Mouse (Mus musculus) frontal cortex, postnatal 10 days (tissue): ENCODE data around the gene Twf1.

Experiments
- DNase-seq, 2 experiments: peaks; one replicate each; pipeline ENCODE4 v3.0.0; 2022; ENCODE audit warnings: low spot score in 2 of 2, mixed read lengths in 1 of 2

Gene Twf1

GRCm38 (mm10) chr15:94574566-94575268 is 15.0 kb downstream of the Twf1 start:
- no peak for DNase-seq

- no peak for DNase-seq
Measured at GRCm38 (mm10) chr15:94572746-94573145, 16.9 kb downstream of the Twf1 start.

DNA sequence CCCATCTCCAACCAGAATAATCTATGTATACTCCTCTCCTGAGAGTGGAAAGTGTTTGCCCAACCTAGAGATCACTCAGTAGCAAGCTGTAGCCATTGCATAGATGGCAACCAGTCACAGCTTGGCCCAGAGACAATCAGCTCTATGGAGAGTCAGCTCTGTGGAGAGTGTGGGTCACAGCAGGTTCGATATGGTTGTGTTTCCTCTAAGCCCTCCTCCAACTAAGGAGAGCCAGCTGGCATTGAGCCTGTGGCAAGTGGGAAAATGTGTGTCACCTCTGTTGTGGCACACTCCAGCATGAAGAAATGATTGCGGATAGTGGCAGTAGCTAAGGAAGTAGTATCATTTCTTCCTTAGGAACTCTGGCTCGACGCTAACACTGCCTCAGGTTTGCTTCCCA is 18.2 kb downstream of the Twf1 start:
- DNase-seq: no peak

- no peak for DNase-seq
Measured at GRCm38 (mm10) chr15:94568496-94569182, 21.1 kb downstream of the Twf1 start.

DNA sequence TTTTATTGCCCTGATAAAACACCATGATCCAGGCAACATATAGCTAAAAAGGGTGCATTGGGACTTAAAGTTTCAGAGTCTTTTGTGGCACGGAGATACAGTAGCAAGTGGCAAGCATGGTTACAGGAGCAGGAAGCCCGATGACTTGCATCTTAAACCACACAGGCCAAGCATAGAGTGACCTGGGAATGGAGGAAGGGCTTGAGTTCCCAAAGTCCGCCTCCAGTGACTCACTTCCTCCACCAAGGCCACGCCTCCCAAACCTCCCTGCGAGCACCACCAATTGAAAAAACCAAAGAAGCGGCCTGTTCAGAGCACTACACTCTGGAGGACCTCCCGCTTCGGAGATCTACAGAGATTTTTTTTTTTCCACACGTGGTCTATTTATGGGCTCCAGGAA is 23.8 kb downstream of the Twf1 start:
- no peak for DNase-seq

GRCm38 (mm10) chr15:94564909-94565308 is 24.8 kb downstream of the Twf1 start:
- DNase-seq: no peak

- DNase-seq: no peak
Measured at GRCm38 (mm10) chr15:94558895-94559656, 30.6 kb downstream of the Twf1 start.

GRCm38 (mm10) chr15:94557442-94557841 is 32.2 kb downstream of the Twf1 start:
- peak; percentile 60 to 83 for DNase-seq

- DNase-seq: no peak
Measured at GRCm38 (mm10) chr15:94553536-94553935, 36.2 kb downstream of the Twf1 start.

DNA sequence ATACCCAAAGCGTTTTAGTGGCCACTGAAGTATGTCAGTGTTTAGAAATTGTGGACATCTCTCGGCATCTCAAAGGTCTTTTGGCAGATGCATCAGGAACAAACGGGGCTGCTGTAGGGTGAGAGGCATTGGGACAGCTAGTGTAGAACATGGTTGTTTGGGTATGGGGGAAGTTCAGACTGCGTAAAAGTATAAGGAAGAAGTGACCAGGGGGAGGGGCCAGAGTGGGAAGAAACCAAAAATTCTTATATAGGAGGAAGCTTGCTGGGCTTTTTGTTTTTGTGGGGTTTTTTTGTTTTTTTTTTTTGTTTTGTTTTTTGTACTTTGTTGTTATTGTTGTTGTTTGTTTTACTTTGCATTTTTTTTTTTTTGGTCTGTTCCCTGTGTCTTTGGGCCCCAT is 44.8 kb downstream of the Twf1 start:
- DNase-seq: no peak

DNA sequence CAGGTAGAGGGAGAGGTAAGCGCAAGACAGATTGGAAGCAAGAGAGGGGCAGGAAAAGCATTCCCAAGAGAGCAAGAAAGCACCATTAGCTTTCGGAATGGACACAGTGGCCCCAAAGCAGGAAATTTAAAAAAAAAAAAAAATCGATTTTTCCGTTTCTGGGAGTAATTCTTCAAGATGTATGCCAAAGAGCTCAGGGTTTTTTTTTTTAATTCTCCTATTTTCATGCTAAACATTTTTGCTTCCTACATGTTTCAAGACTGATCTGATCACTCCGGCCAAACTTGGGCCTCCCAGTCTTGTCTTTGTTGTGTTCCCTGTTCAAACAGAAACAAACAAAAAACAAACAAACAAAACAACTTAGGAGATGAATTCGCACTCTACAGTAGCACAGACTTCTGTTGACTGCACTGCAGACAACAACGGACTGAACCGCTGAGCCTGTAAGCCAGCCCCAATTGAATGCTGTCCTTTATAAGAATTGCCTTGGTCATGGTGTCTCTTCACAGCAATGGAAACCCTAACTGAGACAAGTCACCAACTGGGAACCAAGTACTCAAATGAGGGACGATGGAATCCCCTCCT is 45.5 kb downstream of the Twf1 start:
- no peak for DNase-seq

DNA sequence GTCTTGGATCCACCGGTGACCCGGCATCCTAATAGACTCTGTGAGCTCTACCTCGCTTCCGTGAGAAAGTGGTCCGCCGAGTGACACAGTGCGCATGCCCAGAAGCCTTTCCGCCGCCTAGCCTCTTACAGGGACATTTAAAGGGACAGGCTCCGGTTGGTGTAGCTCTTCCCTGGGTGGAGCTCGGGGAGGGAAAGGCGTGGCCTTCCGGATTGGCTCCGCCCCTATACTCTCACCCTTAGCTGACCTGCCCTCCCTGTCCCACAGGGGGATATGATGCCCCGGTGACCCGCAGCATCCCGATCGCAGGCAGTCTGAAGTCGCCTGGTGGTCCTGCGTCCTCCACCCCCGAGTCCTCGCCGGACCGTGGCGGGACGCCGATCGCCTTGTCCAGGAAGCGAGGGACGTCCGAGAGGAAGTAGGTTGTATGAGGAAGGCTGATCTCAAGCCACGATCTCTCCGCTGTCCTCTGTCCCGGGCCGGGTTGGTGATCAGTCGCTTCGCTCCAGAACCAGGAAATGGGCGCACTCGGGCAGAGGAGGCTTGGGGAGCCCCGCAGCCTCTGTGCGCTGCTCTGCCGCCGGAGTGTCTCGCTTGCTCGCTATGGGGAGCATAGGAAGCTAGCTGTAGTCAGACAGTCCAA is 46.2 kb downstream of the Twf1 start, which contains the start of the genes Pus7l and Irak4:
Gene Pus7l, minus strand, starts transcription at position 139 of the 643 bp plus-strand sequence.
Gene Irak4, plus strand, starts transcription at position 235 of the 643 bp plus-strand sequence.
- DNase-seq: peak; percentile 87

DNA sequence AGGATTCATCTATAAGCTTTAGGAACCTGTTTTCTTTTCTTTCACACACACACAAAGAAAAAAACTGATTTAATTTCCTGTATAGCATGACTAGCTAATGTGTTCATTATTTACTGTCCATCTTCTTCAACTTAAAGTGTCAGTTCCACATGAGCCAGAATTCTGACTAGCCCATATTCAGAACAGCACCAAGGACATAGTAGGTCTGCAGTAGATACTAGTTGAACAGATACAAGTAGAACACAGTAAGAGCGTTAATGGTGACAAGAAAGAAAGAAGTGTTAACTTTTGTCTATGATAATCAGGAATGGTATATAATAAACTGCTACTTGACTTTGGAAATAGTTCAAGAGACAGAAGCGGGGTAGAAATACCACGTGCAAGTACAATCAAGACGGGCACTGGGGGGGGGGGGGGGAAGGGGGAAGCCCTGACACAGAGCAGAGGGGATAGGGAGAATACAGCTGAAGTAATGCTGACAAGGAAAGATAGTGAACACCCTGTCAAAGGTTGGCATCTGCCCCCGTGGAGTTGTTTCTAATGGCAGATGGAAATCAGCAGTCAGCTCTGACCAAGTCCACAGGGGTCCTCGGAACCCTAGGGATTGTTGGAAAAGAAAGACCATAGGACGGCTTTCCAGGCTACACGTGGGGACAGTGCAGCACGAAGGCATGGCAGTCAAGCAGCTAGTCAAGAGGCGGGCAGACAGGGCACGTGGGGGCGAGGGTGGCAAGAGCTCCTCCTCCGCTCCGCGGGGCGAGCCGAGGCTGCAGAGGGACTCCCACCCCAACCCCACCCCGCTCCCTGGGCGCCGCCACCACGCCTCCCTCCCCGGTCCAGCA is 46.9 kb downstream of the Twf1 start:
- no peak for DNase-seq

DNA sequence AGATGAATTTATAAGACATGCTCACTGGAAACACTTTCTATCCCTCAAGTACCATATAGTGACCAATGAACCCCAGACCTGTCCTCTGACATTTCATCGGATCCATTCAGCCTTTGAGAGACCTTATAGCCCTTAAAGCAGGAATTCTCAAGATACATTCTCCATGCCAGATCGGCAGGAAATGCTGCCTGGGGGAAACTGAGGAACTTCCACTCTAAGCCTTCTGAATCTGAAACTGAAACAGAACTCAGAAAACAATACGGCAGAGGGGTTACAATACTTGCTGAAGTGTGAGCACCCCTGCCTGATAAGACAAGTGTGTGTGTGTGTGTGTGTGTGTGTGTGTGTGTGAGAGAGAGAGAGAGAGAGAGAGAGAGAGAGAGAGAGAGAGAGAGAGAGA is 50.4 kb downstream of the Twf1 start:
- DNase-seq: no peak

DNA sequence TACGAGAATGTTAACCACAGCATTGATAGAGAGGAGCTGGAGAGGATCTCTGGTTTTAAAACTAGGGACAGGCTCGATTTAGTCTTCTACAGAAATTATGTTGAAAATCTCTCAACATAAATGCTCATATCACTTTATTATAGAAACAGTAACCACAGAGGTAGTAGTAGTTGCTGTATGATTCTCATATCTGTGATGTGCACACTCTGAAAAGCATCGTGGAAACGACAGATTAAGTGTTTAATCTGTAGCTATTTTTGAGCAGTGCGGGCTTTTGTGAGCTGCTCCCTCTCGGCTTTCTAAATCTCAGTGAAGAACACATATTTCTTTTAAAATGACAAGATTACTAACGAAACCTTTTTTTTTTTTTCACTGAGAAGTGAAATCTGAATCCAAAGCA is 54.2 kb downstream of the Twf1 start:
- DNase-seq: no peak

GRCm38 (mm10) chr15:94532956-94533355 is 56.7 kb downstream of the Twf1 start:
- DNase-seq: no peak

GRCm38 (mm10) chr15:94532306-94532705 is 57.4 kb downstream of the Twf1 start:
- no peak for DNase-seq

DNA sequence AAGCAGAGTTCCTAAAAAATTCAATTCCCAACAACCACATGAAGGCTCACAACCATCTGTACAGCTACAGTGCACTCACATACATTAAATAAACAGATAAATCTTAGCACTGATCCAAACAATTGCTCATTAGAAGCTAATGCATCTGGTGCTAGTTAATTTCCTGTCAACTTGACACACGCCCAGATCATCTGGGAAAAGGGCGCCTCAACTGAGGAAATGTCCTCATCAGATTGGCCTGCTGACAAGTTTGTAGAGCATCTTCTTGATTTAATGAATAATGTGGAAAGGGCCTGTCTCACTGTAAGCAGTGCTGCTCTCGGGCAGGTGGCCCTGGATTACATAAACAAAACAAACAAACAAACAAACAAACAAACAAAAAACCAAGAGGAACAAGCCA is 59.2 kb downstream of the Twf1 start:
- DNase-seq: no peak
